Mouse (Mus musculus) spleen, adult 2 months (tissue): ENCODE results near the gene Agl. TPM values are rescaled to one million over a fixed set of nuclear protein-coding genes. Genes with fewer than 3 reads are reported as not detected.

ENCODE experiments used
- DNase-seq, 2 experiments: peaks; one replicate each; pipeline versions ENCODE4 v3.0.0 to v3.0.0-alpha.2; 2012 to 2021; ENCODE audit warnings: low spot score in 2 of 2, low read depth in 1 of 2
- H3K27ac ChIP-seq: fragments of 200-500 bp; 2 replicates; pipeline ENCODE4 v1.5.1; 2012; ENCODE audit warnings: low read length, inconsistent platforms; ENCODE audit not compliant: insufficient read depth
- H3K27me3 ChIP-seq: fragments of 200-500 bp; 2 replicates; pipeline ENCODE4 v1.6.1; 2012; ENCODE audit warnings: mild to moderate bottlenecking, moderate library complexity, low read length, inconsistent platforms; ENCODE audit not compliant: control insufficient read depth, insufficient read depth
- H3K36me3 ChIP-seq: fragments of 200-500 bp; 2 replicates; pipeline ENCODE4 v1.6.1; 2012; ENCODE audit warnings: mild to moderate bottlenecking, low read length, inconsistent platforms; ENCODE audit not compliant: control insufficient read depth, insufficient read depth
- H3K4me1 ChIP-seq: fragments of 200-500 bp; 2 replicates; pipeline ENCODE4 v1.6.1; 2011; ENCODE audit warnings: inconsistent platforms; ENCODE audit not compliant: control insufficient read depth, insufficient read depth, insufficient read length
- H3K4me3 ChIP-seq: fragments of 200-500 bp; 2 replicates; pipeline ENCODE4 v1.5.1; 2011; ENCODE audit warnings: mild to moderate bottlenecking, inconsistent platforms; ENCODE audit not compliant: insufficient read depth, insufficient read length; ENCODE audit errors: extremely low read depth
- CTCF ChIP-seq: fragments of 200-500 bp; IDR thresholded peaks from 2 replicates; pipeline ENCODE4 v1.5.1; 2011; ENCODE audit warnings: mild to moderate bottlenecking, inconsistent platforms; ENCODE audit not compliant: insufficient read depth, insufficient read length, insufficient replicate concordance; ENCODE audit errors: extremely low read depth
- POLR2A ChIP-seq: fragments of 200-500 bp; IDR thresholded peaks from 2 replicates; pipeline ENCODE4 v1.6.1; 2011; ENCODE audit warnings: low read depth, low read length, inconsistent platforms
- WGBS: fragments of 180-500 bp; shearing (Covaris S2); methylation state at CpG from one replicate; pipeline ENCODE4 v1.1.7; 2018; 5-methylcytosine and 5-hydroxymethylcytosine counted together
- polyA plus RNA-seq: library from polyadenylated mRNA; depleted of rRNA; stranded (reverse); fragments of >200 nt; gene quantifications from 2 replicates; pipeline ENCODE4 v1.2.3, GENCODE M21; 2012; rRNA removed

Agl gene
- polyA plus RNA-seq, result 2.4 and 2.5 TPM in 2 replicates

DNA sequence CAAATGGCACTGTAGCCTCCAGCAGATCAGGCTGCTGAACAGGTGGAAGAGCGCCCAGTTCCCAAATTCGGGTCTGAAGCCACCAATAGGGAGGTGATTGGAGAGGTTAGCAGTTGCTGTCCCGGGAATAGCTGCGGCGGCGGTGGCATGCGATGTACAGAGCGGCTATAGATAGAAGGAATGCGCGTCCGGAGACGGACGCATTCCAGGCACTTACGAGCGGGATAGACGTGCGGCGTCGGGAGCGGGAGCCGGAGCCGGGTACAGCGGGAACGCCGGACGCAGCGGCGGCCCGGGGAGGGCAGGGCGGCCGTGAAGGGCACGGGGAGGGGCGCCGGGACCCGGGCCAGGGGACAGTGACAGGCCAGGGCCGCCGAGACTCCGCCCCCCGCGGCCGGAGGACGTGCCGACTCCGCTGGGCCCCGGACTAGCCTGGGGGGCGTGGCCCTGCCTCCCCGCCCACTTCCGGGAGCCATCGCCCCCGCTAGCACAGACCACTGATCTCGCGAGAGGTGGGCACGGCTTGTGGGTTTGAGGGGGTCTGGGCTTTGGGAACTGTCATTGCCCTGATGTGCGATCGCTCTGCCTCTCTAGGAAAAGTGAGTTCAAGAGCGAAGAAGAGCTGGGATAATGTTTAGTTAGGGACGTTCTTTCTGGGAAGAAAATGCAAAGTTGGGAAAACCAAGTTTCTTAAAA is at the start of gene Agl:
Gene Agl, minus strand, starts transcription at position 356 of the 696 bp plus-strand sequence.
- Histone ChIP-seq H3K27ac (peak within 1 kb of the TSS; percentile 79), H3K4me1 (no peaks in the 10 kb centered on the region), H3K36me3 (no peaks in the 10 kb centered on the region; the same call in 1 of the 2 replicates), H3K4me3 (peak within 1 kb of the TSS; percentile 80), H3K27me3 (no peaks in the 10 kb centered on the region)
- 1% methylated on average over 56 of the region's 57 CpGs for WGBS
- TF ChIP-seq CTCF (no peak), POLR2A (peak; percentile 50)
- DNase-seq, result peak; percentile 75 to 91

DNA sequence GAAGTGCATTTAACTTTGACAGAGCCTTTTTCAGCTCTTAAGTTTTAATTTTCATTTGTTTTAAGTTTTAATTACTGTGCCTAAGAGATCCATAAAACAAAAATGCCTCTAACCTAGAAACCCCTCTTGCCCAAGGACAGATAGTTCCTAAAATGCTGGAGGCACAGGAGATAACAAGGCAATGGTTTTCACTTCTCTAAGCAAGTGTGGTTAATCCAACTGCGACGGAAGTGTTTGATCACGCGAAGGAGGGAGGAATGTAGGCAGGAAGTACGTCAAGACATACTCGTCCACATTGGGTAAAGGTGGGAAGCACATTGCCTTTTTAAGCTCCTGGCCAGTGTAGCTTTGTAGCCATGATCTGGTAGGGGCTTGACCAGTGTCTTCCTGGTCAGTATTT is 49.6 kb upstream of the Agl start:
- Histone ChIP-seq H3K4me1 (no peaks in the 10 kb centered on the region), H3K27ac (no peak overlapping the region)

DNA sequence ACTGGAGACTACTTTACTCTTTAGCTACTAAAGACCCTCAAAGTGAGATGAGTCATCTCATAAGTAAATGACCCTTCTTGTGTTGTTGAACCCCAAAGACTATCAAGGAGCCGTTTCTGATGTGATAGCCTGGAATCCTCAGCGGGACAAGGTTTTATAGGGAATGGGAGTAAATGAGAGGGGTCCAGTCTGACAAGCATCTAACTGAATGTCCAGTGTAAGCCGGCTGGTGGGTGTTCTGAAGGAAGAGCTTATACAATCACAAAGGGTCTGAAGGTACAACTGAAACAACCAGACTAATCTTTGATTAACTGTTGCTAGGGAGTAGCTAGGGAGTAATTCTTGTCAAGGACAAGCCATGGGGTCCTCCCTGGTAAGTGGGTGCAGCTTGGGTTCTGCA is 44.5 kb upstream of the Agl start:
- Histone ChIP-seq H3K4me1 (no peaks in the 10 kb centered on the region), H3K36me3 (no peaks in the 10 kb centered on the region), H3K27ac (no peak overlapping the region), H3K27me3 (no peaks in the 10 kb centered on the region), H3K4me3 (no peak overlapping the region)
- TF ChIP-seq CTCF (no peak), POLR2A (no peak)
- no peak for DNase-seq
- WGBS, result 92% methylated on average over 3 of the region's 3 CpGs

More for the DNA sequence above, 49.6 kb upstream of the Agl start:
- no peaks in the 10 kb centered on the region for H3K27me3 ChIP-seq
- H3K4me3 ChIP-seq, result no peak overlapping the region
- DNase-seq, result no peak
- 57% methylated on average over 6 of the region's 6 CpGs for WGBS
- H3K36me3 ChIP-seq, result no peaks in the 10 kb centered on the region
- TF ChIP-seq CTCF (no peak), POLR2A (no peak)

- Histone ChIP-seq H3K27ac (no peak overlapping the region), H3K4me3 (no peak overlapping the region), H3K4me1 (no peaks in the 10 kb centered on the region), H3K36me3 (no peaks in the 10 kb centered on the region), H3K27me3 (no peaks in the 10 kb centered on the region)
- 80% methylated on average over 1 of the region's 1 CpGs for WGBS
- no peak for DNase-seq
- TF ChIP-seq POLR2A (no peak), CTCF (no peak)
These were observed 42.4 kb upstream of the Agl start for GRCm38 (mm10) chr3:116850376-116850775.

GRCm38 (mm10) chr3:116848936-116849335 is 41.0 kb upstream of the Agl start:
- no peak overlapping the region for H3K27ac ChIP-seq

DNA sequence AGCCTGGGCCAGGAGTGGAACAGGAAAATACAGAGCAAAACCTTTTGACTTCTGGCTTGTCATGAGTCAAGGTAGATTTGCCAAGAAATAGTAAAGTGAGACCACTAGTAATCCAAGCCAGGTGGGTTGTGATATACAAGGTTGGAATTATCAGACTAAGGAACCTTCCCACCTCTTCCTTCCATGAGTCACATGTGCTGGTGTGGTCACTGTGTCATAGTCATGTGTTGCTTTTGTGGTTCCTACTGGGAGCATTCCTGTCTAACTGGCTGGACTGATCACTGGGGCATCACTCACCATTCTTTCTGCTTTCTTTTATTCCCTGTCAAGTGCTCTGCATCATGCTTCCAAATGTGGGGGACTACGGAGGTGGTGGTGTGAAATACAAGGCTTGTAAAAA is 40.1 kb upstream of the Agl start:
- TF ChIP-seq CTCF, result no peak
- no peak for TF ChIP-seq POLR2A
- no peak overlapping the region for H3K4me3 ChIP-seq
- H3K4me1 ChIP-seq, result no peaks in the 10 kb centered on the region
- DNase-seq, result no peak
- no peaks in the 10 kb centered on the region for H3K36me3 ChIP-seq
- no peaks in the 10 kb centered on the region for H3K27me3 ChIP-seq
- H3K27ac ChIP-seq, result no peak overlapping the region
- WGBS, result 91% methylated on average over 1 of the region's 1 CpGs

More at GRCm38 (mm10) chr3:116848936-116849335, 41.0 kb upstream of the Agl start:
- no peaks in the 10 kb centered on the region for H3K27me3 ChIP-seq
- H3K4me3 ChIP-seq, result no peak overlapping the region
- no peak for TF ChIP-seq CTCF
- TF ChIP-seq POLR2A, result no peak
- no peaks in the 10 kb centered on the region for H3K36me3 ChIP-seq
- no peaks in the 10 kb centered on the region for H3K4me1 ChIP-seq
- no peak for DNase-seq
- WGBS, result 84% methylated on average over 4 of the region's 4 CpGs

- DNase-seq, result no peak
- Histone ChIP-seq H3K4me3 (no peak overlapping the region), H3K27me3 (no peaks in the 10 kb centered on the region), H3K4me1 (no peaks in the 10 kb centered on the region), H3K36me3 (no peaks in the 10 kb centered on the region), H3K27ac (no peak overlapping the region)
- no peak for TF ChIP-seq CTCF
- TF ChIP-seq POLR2A, result no peak
- 66% methylated on average over 4 of the region's 4 CpGs for WGBS
These were observed 38.1 kb upstream of the Agl start for GRCm38 (mm10) chr3:116846084-116846483.
